Mouse (Mus musculus): ENCODE measurements around the gene Rps15.

The Rps15 gene

GRCm38 (mm10) chr10:80315315-80315714, 23.1 kb downstream of the Rps15 start:
- no peak for DNase-seq (ENCODE audit: low read depth, low spot score)

- DNase-seq (ENCODE audit: low read depth, low spot score) = no peak
Observed at GRCm38 (mm10) chr10:80316359-80316781, 24.1 kb downstream of the Rps15 start.

GRCm38 (mm10) chr10:80317011-80317410, 24.8 kb downstream of the Rps15 start:
- DNase-seq (ENCODE audit: low read depth, low spot score) = no peak

DNA sequence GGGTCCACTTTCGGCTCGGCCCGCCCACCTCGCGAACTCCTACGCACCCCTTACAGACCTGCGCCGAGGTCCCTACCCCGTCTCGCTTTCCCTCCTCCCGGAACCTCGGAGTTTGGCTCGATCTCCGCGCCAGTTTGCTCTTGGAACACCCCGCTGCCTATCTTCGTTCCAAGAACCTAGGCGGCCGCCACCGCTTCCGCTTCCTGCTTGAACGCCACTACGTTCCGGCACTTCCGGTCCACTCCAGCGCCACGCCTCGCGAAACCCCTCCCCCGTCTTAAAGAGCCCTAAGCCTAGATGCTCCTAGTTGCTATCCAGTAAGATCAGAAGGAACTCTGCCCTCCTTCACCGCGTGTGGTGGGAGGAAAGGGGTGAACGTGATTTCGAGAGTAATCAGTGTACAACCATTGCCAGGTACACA, 28.1 kb downstream of the Rps15 start, which contains the start of gene 2310011J03Rik:
TSS of gene 2310011J03Rik (minus strand) at position 198 of the 421 bp plus-strand sequence.
- peak; percentile 94 for DNase-seq (ENCODE audit: low read depth, low spot score)

- DNase-seq (ENCODE audit: low read depth, low spot score) = peak; percentile 63
Observed at GRCm38 (mm10) chr10:80321014-80321669, 28.9 kb downstream of the Rps15 start.

- DNase-seq (ENCODE audit: low read depth, low spot score) = no peak
Observed at GRCm38 (mm10) chr10:80321670-80322581, 29.7 kb downstream of the Rps15 start.

GRCm38 (mm10) chr10:80322811-80323211, 30.6 kb downstream of the Rps15 start:
- DNase-seq (ENCODE audit: low read depth, low spot score) = peak; percentile 67

DNA sequence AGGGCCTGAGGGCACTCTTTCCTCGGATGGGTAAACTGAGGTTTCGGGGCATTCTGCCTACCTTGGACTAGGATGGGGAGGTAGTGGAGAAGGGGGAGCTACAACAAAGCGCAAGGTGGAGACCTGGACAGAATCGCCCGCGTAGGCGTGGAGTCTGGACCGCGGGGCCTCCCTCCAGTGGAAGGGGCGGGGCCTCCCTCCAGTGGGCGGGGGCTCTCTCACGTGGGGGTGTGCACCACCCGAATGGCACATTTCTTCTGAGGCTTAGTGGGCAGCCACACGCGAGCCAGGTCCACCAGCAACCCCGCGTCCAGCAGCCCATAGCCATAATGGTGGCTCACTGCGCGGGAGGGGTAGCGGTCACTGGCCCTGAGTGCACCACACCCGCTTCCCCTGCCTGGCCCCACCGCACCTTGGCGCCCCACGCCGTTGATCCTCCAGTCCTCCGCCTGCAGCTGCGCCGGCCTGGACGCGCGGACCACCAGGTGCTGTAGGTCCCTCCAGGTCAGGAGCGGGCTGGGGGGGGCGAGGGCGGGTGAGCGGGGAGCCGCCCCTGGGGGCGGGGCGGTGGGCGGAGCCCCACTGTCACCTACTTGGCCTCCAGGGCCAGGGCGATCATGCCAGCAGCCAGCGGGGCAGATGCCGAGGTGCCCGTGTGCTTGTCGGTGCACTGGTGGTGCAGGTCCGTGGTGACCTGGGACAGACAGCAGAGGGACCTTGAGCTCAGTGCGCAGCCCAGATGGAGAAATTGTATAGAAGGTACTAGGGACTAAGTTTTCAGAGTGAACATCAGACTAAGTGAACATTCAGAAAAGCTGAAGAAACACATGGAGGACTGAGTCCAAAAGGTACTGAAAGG, 31.2 kb downstream of the Rps15 start:
- DNase-seq (ENCODE audit: low read depth, low spot score) = peak; percentile 81

DNA sequence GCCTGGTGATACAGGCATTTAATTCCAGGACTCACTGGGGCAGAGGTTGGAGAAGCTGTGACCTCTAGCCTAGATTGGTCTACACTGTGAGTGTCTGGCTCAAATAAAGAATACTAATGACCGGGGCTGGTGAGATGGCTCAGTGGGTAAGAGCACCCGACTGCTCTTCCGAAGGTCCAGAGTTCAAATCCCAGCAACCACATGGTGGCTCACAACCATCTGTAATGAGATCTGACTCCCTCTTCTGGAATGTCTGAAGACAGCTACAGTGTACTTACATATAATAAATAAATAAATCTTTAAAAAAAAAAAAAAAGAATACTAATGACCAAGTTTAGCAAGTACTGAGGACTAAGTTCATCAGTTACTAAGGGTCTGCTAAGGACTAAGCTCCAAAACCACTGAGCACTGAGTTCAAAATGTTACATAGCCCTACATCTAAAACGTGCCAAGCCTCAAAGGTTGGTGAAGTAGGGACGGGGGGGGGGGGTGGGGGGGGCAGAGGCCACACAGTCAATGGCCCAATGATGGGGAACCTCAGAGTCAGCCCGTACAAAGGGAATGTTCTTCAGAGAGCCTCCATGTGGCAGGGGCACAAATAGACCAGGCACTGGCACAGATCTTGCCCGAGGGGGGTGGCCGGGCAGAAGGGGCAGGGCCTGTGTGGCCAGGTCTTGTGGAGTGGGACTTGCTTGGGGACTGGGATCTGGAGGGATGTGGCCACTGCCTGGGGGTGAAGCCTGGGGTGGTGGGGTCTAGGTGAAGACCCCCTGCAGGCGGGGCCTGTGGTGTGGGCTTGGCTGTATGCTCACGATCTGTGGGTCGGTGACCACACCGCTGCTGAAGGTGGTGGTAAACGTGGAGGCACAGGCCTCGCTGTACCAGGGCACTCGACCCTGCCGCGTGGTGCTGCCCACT, 32.1 kb downstream of the Rps15 start:
- no peak for DNase-seq (ENCODE audit: low read depth, low spot score)

DNA sequence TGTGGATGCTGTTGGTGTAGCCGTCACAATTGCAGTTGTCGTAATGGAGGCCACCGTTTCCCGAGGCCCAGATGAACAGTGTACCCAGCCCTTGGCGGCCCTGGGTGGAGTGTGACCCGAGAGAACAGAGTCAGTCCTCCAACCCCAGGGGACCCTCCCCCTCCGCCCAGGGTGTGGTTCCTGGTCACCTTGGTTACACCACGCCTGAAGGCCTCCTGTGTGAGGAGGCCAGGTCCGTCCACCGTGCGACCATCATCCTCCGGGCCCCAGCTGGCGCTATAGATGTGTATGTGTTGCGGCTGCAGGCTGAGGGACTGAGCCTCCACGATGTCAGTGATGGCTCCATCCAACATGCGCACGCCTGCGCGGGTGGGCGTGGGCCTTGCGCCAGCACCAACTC, 32.8 kb downstream of the Rps15 start:
- no peak for DNase-seq (ENCODE audit: low read depth, low spot score)

DNA sequence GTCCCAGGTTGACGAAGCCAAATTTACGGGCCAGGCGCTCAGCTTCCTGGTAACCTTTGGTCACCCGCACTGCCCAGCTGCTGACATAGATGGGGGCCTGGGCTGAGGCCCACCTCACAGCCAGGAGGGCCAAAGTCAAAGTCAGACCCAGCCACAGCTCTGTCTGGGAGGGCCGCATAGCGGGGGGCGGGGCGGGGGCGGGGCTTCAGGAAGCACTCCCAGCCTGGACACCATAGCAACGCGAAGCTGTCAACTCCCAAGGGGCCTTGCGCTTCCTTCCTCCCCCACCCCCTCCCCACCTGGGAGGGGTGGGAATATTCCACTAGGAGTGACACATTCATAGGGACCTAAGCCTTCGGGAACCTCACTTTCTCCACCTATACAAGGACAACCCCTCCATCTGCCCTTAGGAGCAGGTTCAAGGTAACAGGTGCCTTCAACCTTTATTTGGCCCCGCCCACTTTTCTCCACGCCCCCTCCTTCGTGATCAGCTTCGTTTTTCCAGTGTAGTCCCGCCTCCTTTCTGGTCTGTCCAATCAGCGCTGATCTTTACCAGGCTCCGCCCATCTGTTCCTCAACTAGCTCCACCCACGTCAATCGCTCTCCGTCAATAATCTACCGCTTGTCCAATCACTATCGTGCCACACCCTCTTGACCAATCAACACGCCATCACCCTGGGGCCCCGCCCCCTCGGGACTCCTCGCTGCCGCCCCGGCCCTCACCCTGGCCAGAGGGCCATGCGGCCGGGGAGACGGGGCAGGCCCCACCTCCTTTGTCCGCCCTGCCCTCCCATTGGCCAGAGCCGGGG, 37.2 kb downstream of the Rps15 start, which contains the start of the genes Pcsk4 and Reep6:
TSS of gene Pcsk4 (minus strand) at position 226 of the 809 bp plus-strand sequence.
TSS of gene Reep6 (plus strand) at position 681 of the 809 bp plus-strand sequence.
- peak; percentile 90 for DNase-seq (ENCODE audit: low read depth, low spot score)

- DNase-seq (ENCODE audit: low read depth, low spot score) = no peak
Observed at GRCm38 (mm10) chr10:80330084-80330483, 37.8 kb downstream of the Rps15 start.

DNA sequence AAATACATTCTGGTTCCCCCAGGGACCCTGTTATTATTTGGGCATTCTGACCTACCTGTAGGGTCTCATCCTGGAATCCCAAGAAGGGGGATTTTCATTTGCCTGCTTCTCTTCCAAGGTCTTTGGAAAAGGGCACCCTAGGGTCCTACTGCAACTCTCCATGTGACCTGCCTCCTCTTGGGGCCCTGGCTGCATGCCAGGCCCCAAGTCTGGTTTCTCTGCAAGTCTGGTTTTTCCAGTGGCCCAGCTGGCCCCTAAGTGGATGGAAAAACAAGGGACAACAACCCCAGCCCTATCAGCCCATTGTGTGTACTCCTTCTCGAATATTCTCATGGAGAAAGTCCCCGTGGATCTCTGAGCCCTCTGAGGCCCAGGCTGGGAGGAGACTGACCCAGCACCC, 38.6 kb downstream of the Rps15 start:
- no peak for DNase-seq (ENCODE audit: low read depth, low spot score)

DNA sequence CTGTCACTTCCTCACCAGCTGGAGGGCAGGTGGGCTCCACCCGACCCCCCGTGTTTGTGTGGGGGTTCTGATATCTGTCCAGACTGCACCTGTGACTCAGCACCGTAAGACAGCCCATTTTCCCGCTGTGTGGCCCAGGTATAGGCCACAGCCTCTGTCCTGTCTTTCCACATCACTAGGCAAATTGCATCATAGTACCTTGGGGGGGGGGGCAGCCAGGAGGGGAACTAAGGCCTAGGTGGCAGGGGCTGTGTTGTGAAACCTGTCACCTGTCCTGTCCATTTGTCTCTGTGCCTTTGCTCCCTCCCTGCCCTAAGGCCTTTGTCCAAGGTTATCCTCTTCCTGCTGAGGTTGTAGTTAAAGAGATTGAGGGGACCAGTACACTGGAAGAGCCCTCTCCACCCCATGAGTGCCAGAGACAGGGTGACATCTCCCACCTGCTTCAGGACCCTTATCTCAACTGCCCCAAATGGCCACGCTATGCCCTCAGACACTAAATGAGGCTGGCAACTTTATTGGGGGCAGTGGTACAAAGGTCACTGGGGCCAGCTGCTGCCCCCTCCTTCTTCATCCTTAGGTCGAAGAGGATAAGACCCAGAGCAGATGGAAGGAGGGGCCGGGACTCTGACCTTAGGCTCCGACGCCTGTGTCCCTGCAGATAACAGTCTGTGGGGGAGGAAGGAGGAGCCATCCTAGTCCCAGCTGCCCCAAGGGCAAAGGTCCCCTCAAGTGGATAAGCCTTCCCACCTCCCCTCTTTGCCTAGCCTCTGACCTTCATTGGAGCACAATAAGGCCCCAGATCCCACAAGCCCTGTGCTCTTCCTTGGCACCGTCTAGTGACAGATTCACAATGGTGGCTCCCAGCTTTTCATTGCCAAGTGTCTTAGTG, 39.6 kb downstream of the Rps15 start:
- DNase-seq (ENCODE audit: low read depth, low spot score) = no peak

DNA sequence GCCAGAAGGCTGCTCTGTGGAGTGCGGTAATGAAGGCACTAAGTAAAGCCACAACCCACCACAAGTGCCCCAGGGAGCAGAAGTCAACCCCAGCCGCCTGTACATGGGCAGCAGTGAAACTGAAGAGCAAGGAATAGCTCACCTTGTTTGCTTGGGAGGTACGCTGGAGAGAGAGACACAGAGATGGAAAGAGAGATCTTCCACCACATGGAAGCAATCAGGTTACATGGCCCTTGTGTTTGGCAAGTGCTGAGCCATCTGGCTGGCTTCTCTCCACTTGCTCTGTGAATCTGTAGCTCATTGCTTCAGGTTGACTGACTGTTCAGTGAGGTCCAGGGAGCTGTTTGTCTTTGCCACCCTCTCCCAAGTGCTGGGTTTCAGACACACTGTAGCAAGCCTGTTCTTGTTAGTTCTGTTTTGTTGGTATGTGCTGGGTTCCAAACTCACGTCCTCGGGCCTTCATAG, 40.3 kb downstream of the Rps15 start:
- DNase-seq (ENCODE audit: low read depth, low spot score) = no peak

DNA sequence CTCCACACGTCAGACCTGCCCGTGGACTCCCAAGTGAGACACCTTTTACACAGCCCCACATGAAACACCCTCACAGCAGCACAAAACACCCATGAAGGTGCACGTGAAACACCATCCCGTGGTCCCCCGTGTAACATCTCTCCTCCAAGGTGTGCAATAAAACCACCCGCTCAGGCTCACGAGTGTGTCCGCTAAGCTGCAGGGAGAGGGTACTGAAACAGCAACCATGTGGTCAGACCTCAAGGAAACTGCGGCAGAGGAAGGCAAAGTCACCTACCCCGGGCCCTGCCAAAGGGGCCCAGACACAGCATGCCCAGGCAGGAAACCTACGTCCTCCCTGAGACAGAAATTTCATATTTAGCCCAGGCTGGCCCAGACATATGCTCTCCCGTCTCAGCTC, 44.0 kb downstream of the Rps15 start:
- no peak for DNase-seq (ENCODE audit: low read depth, low spot score)

GRCm38 (mm10) chr10:80339941-80340750, 47.9 kb downstream of the Rps15 start:
- peak; percentile 88 for DNase-seq (ENCODE audit: low read depth, low spot score)

DNA sequence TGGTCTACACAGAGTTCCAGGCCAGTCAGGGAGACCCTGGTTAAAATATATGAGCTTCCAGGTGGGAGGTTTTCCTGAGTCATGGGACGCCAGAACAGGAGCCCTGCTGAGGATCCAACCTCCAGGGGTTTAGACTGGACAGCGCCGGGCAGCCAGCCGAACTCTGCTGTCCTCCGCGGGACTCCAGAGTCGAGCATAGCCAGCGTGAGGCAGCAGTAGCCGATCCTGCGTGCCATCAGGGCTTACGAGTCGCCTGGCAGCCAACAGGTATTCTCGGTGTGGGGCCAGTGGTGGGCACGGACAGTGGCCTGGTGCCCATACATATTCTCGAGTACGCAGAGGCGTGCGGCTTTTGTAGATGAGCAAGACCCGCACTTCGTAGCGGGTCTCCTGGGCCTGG, 48.8 kb downstream of the Rps15 start:
- DNase-seq (ENCODE audit: low read depth, low spot score) = no peak

Measured in CD4-positive, CD25-positive, alpha-beta regulatory T cell, adult 2 months (primary cell).